Mouse (Mus musculus) limb, embryonic 13.5 days (tissue): ENCODE measurements around the gene Adamtsl3. TPM values are rescaled to one million over a fixed set of nuclear protein-coding genes. Genes with fewer than 3 reads are reported as not detected.

Experiments used
- ATAC-seq: fragments of 200-750 bp; cut with Nextera tagmentation; 2 replicates; pipeline ENCODE4 v1.8.0; 2017; ENCODE audit warnings: low read depth, moderate number of reproducible peaks, moderate TSS enrichment; ENCODE audit not compliant: low FRiP score
- H3K27ac ChIP-seq: fragments of 300-500 bp; sonication (generic); 2 replicates; pipeline ENCODE4 v1.5.1; 2015; ENCODE audit warnings: inconsistent platforms, mild to moderate bottlenecking, moderate library complexity
- H3K27me3 ChIP-seq: fragments of 300-500 bp; sonication (generic); 2 replicates; pipeline ENCODE4 v1.6.1; 2015; ENCODE audit warnings: mild to moderate bottlenecking, inconsistent platforms
- H3K36me3 ChIP-seq: fragments of 300-500 bp; sonication (generic); 2 replicates; pipeline ENCODE4 v1.6.1; 2015; ENCODE audit warnings: inconsistent platforms, mild to moderate bottlenecking, moderate library complexity
- H3K4me1 ChIP-seq: fragments of 300-500 bp; sonication (generic); 2 replicates; pipeline ENCODE4 v1.6.1; 2015; ENCODE audit warnings: inconsistent platforms
- H3K4me2 ChIP-seq: fragments of 300-500 bp; sonication (generic); replicated peaks from 2 replicates; pipeline ENCODE4 v1.6.1; 2015; ENCODE audit warnings: inconsistent platforms, mild to moderate bottlenecking, moderate library complexity
- H3K4me3 ChIP-seq: fragments of 300-500 bp; sonication (generic); 2 replicates; pipeline ENCODE4 v1.5.1; 2015; ENCODE audit warnings: moderate library complexity, mild to moderate bottlenecking, inconsistent platforms
- H3K9ac ChIP-seq: fragments of 300-500 bp; sonication (generic); 2 replicates; pipeline ENCODE4 v1.6.1; 2015; ENCODE audit warnings: mild to moderate bottlenecking, inconsistent platforms
- H3K9me3 ChIP-seq: fragments of 300-500 bp; sonication (generic); 2 replicates; pipeline ENCODE4 v1.6.1; 2016; ENCODE audit warnings: inconsistent platforms
- WGBS: fragments of 180-500 bp; shearing (Covaris S2); methylation state at CpG from one replicate; pipeline ENCODE4 v1.1.7; 2015; 5-methylcytosine and 5-hydroxymethylcytosine counted together
- polyA plus RNA-seq: library from polyadenylated mRNA; unstranded; fragments of >200 nt; fragmentation: Nextera tagmentation; extraction: Ambion mirVana; gene quantifications from 2 replicates; pipeline ENCODE4 v1.2.1, GENCODE M21; 2015

Adamtsl3 gene
- polyA plus RNA-seq, 1 experiment from 2014 or later, result 6.4 TPM

- Histone ChIP-seq H3K9ac (no peak overlapping the region), H3K4me1 (no peaks in the 10 kb centered on the region), H3K36me3 (no peaks in the 10 kb centered on the region; the same call in 1 of the 2 replicates), H3K27me3 (no peaks in the 10 kb centered on the region), H3K27ac (no peak overlapping the region), H3K9me3 (no peaks in the 10 kb centered on the region), H3K4me3 (no peak overlapping the region), H3K4me2 (no peak overlapping the region)
- ATAC-seq, result no peak
- 82% methylated on average over 6 of the region's 6 CpGs for WGBS
Measured at GRCm38 (mm10) chr7:82605425-82605824, 269.9 kb downstream of the Adamtsl3 start.

GRCm38 (mm10) chr7:82609629-82610028 is 274.1 kb downstream of the Adamtsl3 start:
- Histone ChIP-seq H3K9me3 (no peaks in the 10 kb centered on the region), H3K9ac (no peak overlapping the region), H3K36me3 (no peaks in the 10 kb centered on the region), H3K4me2 (no peak overlapping the region), H3K27ac (no peak overlapping the region), H3K27me3 (no peaks in the 10 kb centered on the region), H3K4me3 (no peak overlapping the region), H3K4me1 (no peaks in the 10 kb centered on the region)
- no peak for ATAC-seq
- 71% methylated on average over 3 of the region's 3 CpGs for WGBS

- Histone ChIP-seq H3K4me3 (no peak overlapping the region), H3K9me3 (no peaks in the 10 kb centered on the region), H3K9ac (no peak overlapping the region), H3K4me1 (no peaks in the 10 kb centered on the region), H3K27me3 (no peaks in the 10 kb centered on the region), H3K27ac (no peak overlapping the region), H3K36me3 (no peaks in the 10 kb centered on the region), H3K4me2 (no peak overlapping the region)
- ATAC-seq, result no peak
- 11% methylated on average over 7 of the region's 7 CpGs for WGBS
Measured at GRCm38 (mm10) chr7:82625342-82625741, 289.8 kb downstream of the Adamtsl3 start.

DNA sequence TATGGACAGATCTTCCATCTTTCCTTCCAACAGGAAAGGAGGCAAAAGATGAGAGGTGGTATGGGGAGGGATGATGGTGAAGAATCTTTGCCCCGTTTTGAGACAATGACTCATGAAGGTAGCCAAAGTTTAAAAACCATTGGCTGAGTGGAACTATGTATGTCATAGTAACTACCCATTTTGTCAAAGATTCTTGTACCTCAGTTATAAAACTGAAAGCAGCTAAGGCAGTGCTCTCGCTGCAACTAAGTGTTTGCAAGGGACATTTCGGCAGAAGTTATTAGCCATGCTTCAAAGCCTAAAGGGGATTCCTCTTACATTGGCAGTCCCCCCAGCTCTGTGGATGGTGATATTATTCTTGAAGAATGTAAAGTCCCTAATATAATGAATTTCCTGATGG is 311.7 kb downstream of the Adamtsl3 start:
- no peak for ATAC-seq

DNA sequence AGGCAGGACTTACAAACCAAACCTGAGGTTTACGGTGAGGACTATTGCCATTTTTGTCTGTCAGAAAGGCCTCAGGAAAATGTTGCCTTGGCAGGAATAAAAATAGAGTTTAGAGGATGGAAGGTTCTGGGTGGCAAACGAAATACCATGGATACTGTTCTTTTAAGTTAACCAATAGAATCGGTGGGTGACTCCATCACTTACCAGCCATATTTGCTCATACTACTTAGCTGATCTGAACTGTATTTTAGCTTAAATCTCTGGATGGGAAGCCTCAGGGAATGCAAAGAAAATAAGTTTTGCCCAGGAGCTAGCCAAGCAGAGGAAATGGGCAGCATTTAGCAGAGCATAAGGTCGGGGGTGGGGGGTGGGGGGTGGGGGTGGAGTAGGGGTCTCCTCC is 312.4 kb downstream of the Adamtsl3 start:
- peak overlapping the region; percentile 71 for H3K9ac ChIP-seq
- peaks cover 19% of the 10 kb centered on the region for H3K4me1 ChIP-seq
- H3K36me3 ChIP-seq, result peaks cover 5% of the 10 kb centered on the region; the same call in 1 of the 2 replicates
- H3K9me3 ChIP-seq, result no peaks in the 10 kb centered on the region
- H3K4me3 ChIP-seq, result peak overlapping the region; percentile 72
- peak overlapping the region; percentile 68 for H3K4me2 ChIP-seq
- WGBS, result 26% methylated on average over 4 of the region's 4 CpGs
- no peaks in the 10 kb centered on the region for H3K27me3 ChIP-seq
- no peak overlapping the region for H3K27ac ChIP-seq
- peak; percentile 7; the same call in 1 of the 2 replicates for ATAC-seq

More for the DNA sequence above, 311.7 kb downstream of the Adamtsl3 start:
- Histone ChIP-seq H3K4me2 (no peak overlapping the region), H3K27ac (no peak overlapping the region), H3K4me1 (peaks cover 19% of the 10 kb centered on the region), H3K27me3 (no peaks in the 10 kb centered on the region), H3K36me3 (peaks cover 3% of the 10 kb centered on the region; the same call in 1 of the 2 replicates), H3K9ac (no peak overlapping the region), H3K9me3 (no peaks in the 10 kb centered on the region), H3K4me3 (no peak overlapping the region)
- 82% methylated on average over 3 of the region's 3 CpGs for WGBS

- H3K9me3 ChIP-seq, result no peaks in the 10 kb centered on the region
- H3K27me3 ChIP-seq, result no peaks in the 10 kb centered on the region
- H3K4me1 ChIP-seq, result peaks cover 19% of the 10 kb centered on the region
- 0% methylated on average over 46 of the region's 46 CpGs for WGBS
- no peak within 1 kb of the TSS for H3K27ac ChIP-seq
- peak within 1 kb of the TSS; percentile 72 for H3K4me3 ChIP-seq
- peaks cover 5% of the 10 kb centered on the region; the same call in 1 of the 2 replicates for H3K36me3 ChIP-seq
- H3K4me2 ChIP-seq, result peak within 1 kb of the TSS; percentile 68
- H3K9ac ChIP-seq, result peak within 1 kb of the TSS; percentile 71
- peak; percentile 96 for ATAC-seq
Measured at GRCm38 (mm10) chr7:82648353-82649080, 313.0 kb downstream of the Adamtsl3 start, which contains the start of the genes Saxo2 and Efl1. TSS of gene Saxo2 (minus strand) at chr7:82648528. TSS of gene Efl1 (plus strand) at chr7:82648614.

- peak overlapping the region; percentile 71 for H3K9ac ChIP-seq
- H3K9me3 ChIP-seq, result no peaks in the 10 kb centered on the region
- H3K27ac ChIP-seq, result no peak overlapping the region
- H3K36me3 ChIP-seq, result peaks cover 5% of the 10 kb centered on the region; the same call in 1 of the 2 replicates
- no peaks in the 10 kb centered on the region for H3K27me3 ChIP-seq
- H3K4me3 ChIP-seq, result peak overlapping the region; percentile 72
- ATAC-seq, result no peak; the same call in 1 of the 2 replicates
- H3K4me2 ChIP-seq, result peak overlapping the region; percentile 68
- H3K4me1 ChIP-seq, result peaks cover 19% of the 10 kb centered on the region
- WGBS, result 12% methylated on average over 6 of the region's 6 CpGs
Measured at GRCm38 (mm10) chr7:82649081-82649445, 313.6 kb downstream of the Adamtsl3 start.

Other genes with a start within 250 kb of the Adamtsl3 start
- gene Sh3gl3, start 161.9 kb upstream of the Adamtsl3 start, polyA plus RNA-seq, result 21.4 and 22.4 TPM in 2 replicates